ENCODE assay signal across 8 mouse cellular contexts in the genomic region with DNA sequence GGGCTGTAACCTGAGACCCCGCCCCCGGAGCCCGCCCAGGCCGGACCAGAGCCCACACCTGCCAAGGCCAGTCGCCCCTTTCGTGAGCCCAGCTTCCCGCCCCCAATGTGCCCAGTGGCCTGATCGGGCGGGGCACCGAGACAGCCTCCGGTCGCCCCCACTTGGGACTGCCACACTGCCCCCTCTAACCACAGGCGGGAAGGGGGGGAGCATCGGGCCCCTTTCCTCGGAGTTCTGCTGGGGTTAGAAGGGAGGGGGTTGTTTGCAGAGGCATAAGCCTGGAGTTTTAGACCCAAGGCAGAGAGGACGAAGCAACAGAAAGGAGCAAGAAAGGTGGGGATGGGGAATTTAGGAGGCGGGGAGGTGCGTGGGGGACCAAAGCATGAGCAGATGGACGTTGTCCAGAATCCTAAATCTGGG. TPM values are rescaled to one million over a fixed set of nuclear protein-coding genes. Genes with fewer than 3 reads are reported as not detected.
A peak's percentile ranks its signal among the peaks of the same experiment; 100 is the strongest.
DNase-seq lines count a peak whose midpoint lies in the region; ATAC-seq and TF ChIP-seq lines count a peak whose summit lies in the region.

No protein-coding gene starts in this region.

- peak overlapping the region; percentile 52 for H3K4me3 ChIP-seq in forebrain, embryonic 12.5 days (replicated peaks)
- peak overlapping the region; percentile 12; the same call in 1 of the 2 replicates for H3K4me3 ChIP-seq in intestine, postnatal 0 days (ENCODE audit: low read depth, low read length)
- peak overlapping the region; percentile 36 for H3K4me3 ChIP-seq in neural tube, embryonic 14.5 days (ENCODE audit: low read depth, low read length)

- no peaks in the 10 kb centered on the region for H3K36me3 ChIP-seq in forebrain, embryonic 12.5 days (replicated peaks)
- H3K36me3 ChIP-seq in intestine, postnatal 0 days (ENCODE audit: control insufficient read depth, insufficient read depth) = no peaks in the 10 kb centered on the region
- H3K36me3 ChIP-seq in neural tube, embryonic 14.5 days (ENCODE audit: control insufficient read depth, insufficient read depth, low read length) = no peaks in the 10 kb centered on the region

- intact Hi-C loops in left cerebral cortex, postnatal 4 days (cut with DNase I) = no loop called here
- intact Hi-C loops in left cerebral cortex, postnatal 36 days (cut with DNase I) = no loop called here
- intact Hi-C loops in left cerebral cortex, postnatal 14 days (cut with DNase I) = no loop called here

- no peak; the same call in none of the 2 replicates for ATAC-seq in forebrain, embryonic 12.5 days (ENCODE audit: low FRiP score)
- no peak for ATAC-seq in intestine, postnatal 0 days
- ATAC-seq in neural tube, embryonic 14.5 days (ENCODE audit: low read depth) = 0 out of 2 replicates have a peak, but pooled peaks have one; percentile 16

- DNase-seq in left cerebral cortex, postnatal 4 days = peak; percentile 49
- no peak for DNase-seq in left cerebral cortex, postnatal 36 days (ENCODE audit: low spot score in 2 of 2)
- DNase-seq in spleen, adult 18-20 months = no peak
- DNase-seq in left cerebral cortex, adult 11 months (ENCODE audit: low spot score) = no peak
- no peak for DNase-seq in left cerebral cortex, postnatal 14 days (ENCODE audit: low spot score in 2 of 2)

- H3K27ac ChIP-seq in forebrain, embryonic 12.5 days = peak overlapping the region; percentile 92
- H3K27ac ChIP-seq in intestine, postnatal 0 days (ENCODE audit: low read depth, low read length) = no peak overlapping the region
- no peak overlapping the region for H3K27ac ChIP-seq in neural tube, embryonic 14.5 days (ENCODE audit: low read depth, low read length)

- H3K4me1 ChIP-seq in forebrain, embryonic 12.5 days = peaks cover 54% of the 10 kb centered on the region
- H3K4me1 ChIP-seq in intestine, postnatal 0 days (replicated peaks; ENCODE audit: control insufficient read depth, insufficient read depth, low read length) = peaks cover 11% of the 10 kb centered on the region; the same call in 1 of the 2 replicates
- H3K4me1 ChIP-seq in neural tube, embryonic 14.5 days (ENCODE audit: control insufficient read depth, insufficient read depth, low read length) = peaks cover 28% of the 10 kb centered on the region

- no peaks in the 10 kb centered on the region for H3K9me3 ChIP-seq in forebrain, embryonic 12.5 days
- H3K9me3 ChIP-seq in intestine, postnatal 0 days (ENCODE audit: control insufficient read depth) = no peaks in the 10 kb centered on the region
- H3K9me3 ChIP-seq in neural tube, embryonic 14.5 days (ENCODE audit: control insufficient read depth, low read length) = no peaks in the 10 kb centered on the region

- no peak for TF ChIP-seq CTCF in intestine, postnatal 0 days (IDR thresholded peaks at IDR 0.05; ENCODE audit: low read depth)

- H3K9ac ChIP-seq in forebrain, embryonic 12.5 days = peak overlapping the region; percentile 76
- no peak overlapping the region for H3K9ac ChIP-seq in intestine, postnatal 0 days (ENCODE audit: low read depth, low read length)
- H3K9ac ChIP-seq in neural tube, embryonic 14.5 days (replicated peaks; ENCODE audit: low read depth, low read length) = peak overlapping the region; percentile 32

- H3K27me3 ChIP-seq in forebrain, embryonic 12.5 days = peaks cover 35% of the 10 kb centered on the region
- H3K27me3 ChIP-seq in intestine, postnatal 0 days (replicated peaks; ENCODE audit: control insufficient read depth, insufficient read depth, low read length) = peaks cover 78% of the 10 kb centered on the region
- H3K27me3 ChIP-seq in neural tube, embryonic 14.5 days (ENCODE audit: control insufficient read depth, insufficient read depth, low read length) = peaks cover 5% of the 10 kb centered on the region

- 0% methylated on average over 16 of the region's 19 CpGs for WGBS in forebrain, embryonic 12.5 days
- 3% methylated on average over 19 of the region's 19 CpGs for WGBS in intestine, postnatal 0 days
- WGBS in neural tube, embryonic 14.5 days = 1% methylated on average over 19 of the region's 19 CpGs

- H3K4me2 ChIP-seq in forebrain, embryonic 12.5 days = peak overlapping the region; percentile 88
- peak overlapping the region; percentile 45 for H3K4me2 ChIP-seq in intestine, postnatal 0 days (replicated peaks; ENCODE audit: low read depth)
- peak overlapping the region; percentile 86 for H3K4me2 ChIP-seq in neural tube, embryonic 14.5 days (ENCODE audit: low read depth, low read length)

RNA-seq across cellular contexts. Expression of a gene that starts 0.3 kb away (rescaled TPM):
- total RNA-seq in left cerebral cortex, postnatal 4 days (2021) = 1 to 10 TPM; 2.5 to 5.4 TPM
- under 1 TPM; 0.30 to 0.48 TPM for total RNA-seq in left cerebral cortex, postnatal 36 days (2021)
- 112 and 122 TPM in 2 replicates for polyA plus RNA-seq in forebrain, embryonic 12.5 days (2016; fragmentation: Nextera tagmentation; extraction: Ambion mirVana)
- 0.09 TPM in 1 of 2 replicates, not detected in the other for polyA plus RNA-seq in intestine, postnatal 0 days (2015; fragmentation: Nextera tagmentation; extraction: Ambion mirVana)
- 11.3 and 26.0 TPM in 2 replicates for polyA plus RNA-seq in neural tube, embryonic 14.5 days (2014; fragmentation: Nextera tagmentation; extraction: Ambion mirVana)
- under 1 TPM; 0.57 to 0.97 TPM for total RNA-seq in left cerebral cortex, postnatal 14 days (2021)

RNA-seq across cellular contexts. Expression of a gene that starts 40.8 kb away (rescaled TPM):
- 10 to 100 TPM; 18.0 to 20.1 TPM for total RNA-seq in left cerebral cortex, postnatal 4 days (2021)
- total RNA-seq in left cerebral cortex, postnatal 36 days (2021) = 10 to 100 TPM; 23.4 to 25.5 TPM
- polyA plus RNA-seq in forebrain, embryonic 12.5 days (2016; fragmentation: Nextera tagmentation; extraction: Ambion mirVana) = 41.5 and 44.9 TPM in 2 replicates
- polyA plus RNA-seq in intestine, postnatal 0 days (2015; fragmentation: Nextera tagmentation; extraction: Ambion mirVana) = 33.3 and 36.7 TPM in 2 replicates
- 51.0 and 53.6 TPM in 2 replicates for polyA plus RNA-seq in neural tube, embryonic 14.5 days (2014; fragmentation: Nextera tagmentation; extraction: Ambion mirVana)
- 10 to 100 TPM; 14.9 to 16.3 TPM for total RNA-seq in left cerebral cortex, postnatal 14 days (2021)
